Mouse (Mus musculus): ENCODE data around the gene Cpm.

Gene Cpm

DNA sequence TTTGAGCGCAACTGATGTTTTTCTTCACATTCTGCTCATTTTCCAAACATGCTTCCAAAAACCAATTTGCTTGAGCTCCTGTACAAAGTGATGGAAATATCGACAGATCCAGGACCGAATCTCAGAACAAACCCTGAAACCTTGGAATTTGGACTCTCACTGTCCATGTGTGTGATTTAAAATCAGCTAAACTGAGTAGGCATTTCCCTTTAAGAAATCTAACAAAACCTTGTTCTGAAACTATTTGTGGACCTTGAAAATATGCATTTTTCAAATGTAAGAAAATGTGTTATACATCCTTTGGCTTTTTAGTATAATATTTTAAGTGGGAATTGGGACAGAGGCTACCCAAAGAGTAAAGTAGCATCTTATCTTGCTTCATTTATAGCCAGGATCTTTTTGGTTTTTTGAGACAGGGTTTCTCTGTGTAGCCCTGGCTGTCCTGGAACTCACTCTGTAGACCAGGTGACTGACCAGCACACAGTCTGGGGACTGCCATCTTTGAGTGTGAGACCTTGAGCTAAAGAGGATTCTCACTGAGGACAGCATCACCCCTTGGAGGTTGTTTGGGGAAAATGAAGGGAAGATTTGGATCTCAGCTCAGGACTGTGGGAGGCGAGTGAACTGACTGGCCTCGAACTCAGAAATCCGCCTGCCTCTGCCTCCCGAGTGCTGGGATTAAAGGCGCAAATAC is 5.9 kb downstream of the Cpm start:
- no peak for DNase-seq (ENCODE audit: low spot score in 2 of 2)

- no peak for DNase-seq (ENCODE audit: low spot score in 2 of 2)
Observed at GRCm38 (mm10) chr10:117635823-117636589, 6.7 kb downstream of the Cpm start.

GRCm38 (mm10) chr10:117637062-117637744 is 7.9 kb downstream of the Cpm start:
- no peak for DNase-seq (ENCODE audit: low spot score in 2 of 2)

- no peak for DNase-seq (ENCODE audit: low spot score in 2 of 2)
Observed at GRCm38 (mm10) chr10:117637745-117638577, 8.7 kb downstream of the Cpm start.

DNA sequence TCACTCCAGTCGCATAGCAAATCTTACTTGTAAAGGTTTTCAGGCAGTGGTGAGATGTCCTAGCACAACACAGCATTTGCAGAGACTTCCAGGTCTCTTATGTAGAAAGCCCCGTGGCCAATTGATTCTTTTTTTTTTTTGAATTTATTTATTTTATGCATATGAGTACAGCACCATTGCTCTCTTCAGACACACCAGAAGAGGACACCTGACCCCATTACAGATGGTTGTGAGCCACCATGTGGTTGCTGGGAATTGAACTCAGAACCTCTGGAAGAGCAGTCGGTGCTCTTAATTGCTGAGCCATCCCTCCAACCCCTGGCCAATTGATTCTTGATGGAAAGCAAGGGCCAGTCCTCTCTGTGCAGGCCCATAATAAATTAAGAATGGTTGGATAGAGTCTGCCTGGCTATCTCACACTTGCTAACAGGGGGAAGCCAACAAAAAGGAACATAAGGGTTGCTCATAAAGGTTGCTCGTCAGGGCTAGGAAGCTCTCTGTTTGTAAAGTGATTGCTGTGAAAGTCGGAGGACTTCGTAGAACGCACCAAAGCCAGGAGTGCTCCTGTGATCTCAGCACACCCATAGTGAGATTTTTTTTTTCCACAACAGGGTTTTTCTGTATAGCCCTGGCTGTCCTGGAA is 9.4 kb downstream of the Cpm start:
- no peak for DNase-seq (ENCODE audit: low spot score in 2 of 2)

- no peak for DNase-seq (ENCODE audit: low spot score in 2 of 2)
Observed at GRCm38 (mm10) chr10:117639221-117639599, 9.9 kb downstream of the Cpm start.

- peak; percentile 7 to 32 for DNase-seq (ENCODE audit: low spot score in 2 of 2)
Observed at GRCm38 (mm10) chr10:117639899-117640594, 10.7 kb downstream of the Cpm start.

DNA sequence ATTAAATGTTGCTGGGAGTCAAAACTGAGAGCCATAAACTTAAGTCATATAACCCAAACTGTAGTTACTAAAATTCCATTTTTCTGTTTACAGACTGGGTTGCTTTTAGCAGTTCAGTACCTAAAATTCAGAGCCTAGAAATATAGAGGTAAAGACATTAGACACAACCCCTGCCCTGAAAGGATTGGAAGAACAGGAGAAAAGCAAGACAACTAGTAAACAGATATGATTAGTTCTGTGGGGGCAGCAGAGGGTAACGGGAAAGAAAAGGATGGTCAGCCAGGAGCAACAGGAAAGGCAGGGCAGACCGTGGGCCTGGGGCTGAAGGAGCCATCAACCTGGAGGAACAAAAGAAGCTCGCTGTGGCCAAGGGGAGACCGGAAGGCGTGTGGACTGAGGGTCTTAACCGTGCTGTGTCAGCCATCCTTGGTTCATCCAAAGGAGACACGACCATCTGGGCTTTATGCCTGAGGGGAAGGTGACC is 11.3 kb downstream of the Cpm start:
- no peak for DNase-seq (ENCODE audit: low spot score in 2 of 2)

DNA sequence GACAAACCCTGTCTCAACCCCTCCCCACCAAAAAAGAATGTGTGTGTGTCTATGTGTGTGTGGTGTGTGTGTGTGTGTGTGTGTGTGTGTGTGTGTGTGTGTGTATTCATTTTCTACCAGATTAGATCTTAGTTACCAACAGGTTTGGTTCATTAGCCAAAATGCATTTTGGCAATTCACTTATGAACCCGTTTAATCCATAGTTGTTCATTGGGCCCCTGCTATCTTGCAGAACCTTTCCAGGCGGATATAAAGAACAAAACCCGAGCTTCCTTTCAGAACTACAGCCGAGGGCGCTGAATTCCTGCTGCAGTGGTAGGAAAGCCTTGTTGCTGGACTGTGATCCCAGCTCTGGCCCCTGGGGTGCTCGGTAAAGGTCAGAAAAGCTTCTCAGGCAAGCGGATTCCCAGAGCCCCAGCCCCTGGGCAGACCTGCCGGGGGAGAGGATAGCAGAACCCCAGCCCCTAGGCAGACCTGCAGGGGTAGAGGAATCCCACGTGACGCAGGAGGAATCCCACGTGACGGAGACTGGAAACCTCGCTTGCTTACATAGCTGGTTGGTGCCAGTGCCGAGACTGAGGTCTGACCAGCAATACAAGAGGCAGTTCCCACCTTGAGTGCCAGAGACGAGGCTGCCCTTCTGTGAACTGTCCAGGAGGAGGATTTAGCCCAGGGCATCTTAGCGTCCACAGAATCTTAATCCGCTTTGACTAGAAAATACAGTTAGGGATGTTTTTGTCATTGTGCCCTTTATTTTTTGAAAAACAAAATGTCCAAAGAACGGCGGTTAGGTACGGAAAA is 12.3 kb downstream of the Cpm start:
- no peak for DNase-seq (ENCODE audit: low spot score in 2 of 2)

DNA sequence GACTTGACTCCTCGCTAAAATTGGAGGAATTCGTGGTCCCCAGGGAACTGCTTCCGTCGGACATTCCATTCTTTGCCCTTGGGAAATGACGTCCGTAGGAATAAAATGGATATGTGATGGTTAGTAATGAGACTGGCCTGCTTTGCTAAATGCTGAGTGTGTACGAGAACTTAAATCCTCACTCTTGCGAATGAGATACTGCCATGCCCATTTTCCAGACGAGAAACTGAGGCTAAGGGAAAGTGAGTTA is 12.8 kb downstream of the Cpm start:
- no peak for DNase-seq (ENCODE audit: low spot score in 2 of 2)

DNA sequence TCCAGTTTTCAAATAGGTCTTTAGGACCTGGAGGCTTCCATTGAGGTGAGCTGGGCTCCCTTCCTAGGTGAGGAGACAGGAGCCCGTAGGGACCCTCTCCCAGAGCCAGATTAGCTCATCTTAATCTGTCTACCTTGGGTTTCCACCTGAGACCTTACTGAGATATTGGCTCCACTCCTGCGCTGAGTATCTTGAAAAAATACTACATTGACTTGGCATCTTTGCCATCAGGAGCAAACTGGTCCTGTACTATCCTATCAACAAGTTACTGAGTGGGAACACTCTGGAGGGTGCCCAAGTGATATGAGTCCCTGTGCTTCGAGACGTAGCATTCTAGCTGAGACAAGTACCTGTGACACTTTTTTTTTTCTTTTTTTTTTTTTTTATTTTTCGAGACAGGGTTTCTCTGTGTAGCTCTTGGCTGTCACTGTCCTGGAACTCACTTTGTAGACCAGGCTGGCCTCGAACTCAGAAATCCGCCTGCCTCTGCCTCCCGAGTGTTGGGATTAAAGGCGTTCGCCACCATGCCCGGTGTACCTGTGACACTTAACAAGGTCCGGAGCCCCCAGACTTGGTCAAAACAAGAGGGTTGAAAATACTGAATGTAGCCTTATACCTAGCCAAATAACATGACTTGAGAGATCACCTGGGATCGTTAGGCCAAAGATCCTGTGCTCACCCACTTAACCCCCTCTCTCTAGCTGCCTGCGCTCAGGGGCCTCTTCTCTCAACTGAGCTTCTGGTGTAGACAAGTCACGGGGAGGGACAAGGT is 13.4 kb downstream of the Cpm start:
- DNase-seq (ENCODE audit: low spot score in 2 of 2): no peak

DNA sequence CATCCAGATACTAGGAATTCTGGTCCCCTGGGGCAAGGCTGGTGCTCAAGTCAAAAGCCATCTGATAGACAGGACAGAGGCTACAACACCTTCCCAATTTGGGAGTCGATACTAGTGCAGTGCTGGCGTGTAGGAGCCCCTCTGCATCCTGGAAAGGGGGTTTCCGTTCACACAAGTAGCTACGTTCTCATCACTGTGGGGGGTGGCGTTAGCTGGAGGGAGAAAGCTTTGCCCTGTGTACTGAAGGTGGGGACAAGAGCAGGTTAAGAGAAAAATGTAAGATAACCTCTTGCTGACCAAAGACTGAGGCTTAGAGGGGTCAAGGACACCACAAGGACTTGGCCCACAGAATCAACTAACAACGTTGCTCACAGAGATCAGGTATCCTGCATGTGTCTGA is 14.0 kb downstream of the Cpm start:
- no peak for DNase-seq (ENCODE audit: low spot score in 2 of 2)

- DNase-seq (ENCODE audit: low spot score in 2 of 2): no peak
Observed at GRCm38 (mm10) chr10:117643711-117644428, 14.6 kb downstream of the Cpm start.

DNA sequence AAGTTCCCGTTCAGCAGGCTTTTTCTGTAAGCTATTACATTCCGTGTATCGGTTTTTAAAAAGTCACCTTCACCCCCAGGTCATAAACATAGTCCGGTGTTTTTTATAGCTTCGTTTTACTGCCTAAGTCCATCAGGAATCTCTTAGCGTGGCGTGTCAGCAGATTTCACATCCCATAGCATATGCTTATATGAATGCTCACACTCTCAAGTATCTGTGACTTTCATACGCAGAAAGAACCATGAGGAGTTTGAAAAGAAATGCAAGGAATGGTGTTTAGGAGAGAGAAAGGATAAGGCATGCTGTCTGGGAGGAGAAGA is 15.1 kb downstream of the Cpm start:
- no peak for DNase-seq (ENCODE audit: low spot score in 2 of 2)

DNA sequence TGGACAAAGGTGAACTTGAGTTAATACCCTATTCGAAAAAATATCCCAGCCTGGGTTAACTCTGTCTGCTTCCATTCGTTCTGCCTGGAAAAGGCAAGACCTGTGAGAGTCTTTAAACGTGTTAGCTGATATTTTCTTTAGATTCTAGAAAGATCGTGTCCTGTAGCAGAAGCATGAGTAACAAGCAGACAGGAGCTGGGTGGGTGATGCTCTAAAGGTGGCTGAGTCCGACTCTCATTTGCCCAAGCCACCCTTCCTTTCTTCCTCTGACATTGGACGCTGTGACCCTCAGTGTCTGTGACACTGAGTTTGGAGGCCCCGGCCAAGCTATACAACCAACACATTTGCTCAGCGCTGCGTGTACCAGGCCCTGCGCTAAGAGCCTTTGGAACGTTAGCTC is 15.5 kb downstream of the Cpm start:
- no peak for DNase-seq (ENCODE audit: low spot score in 2 of 2)

DNA sequence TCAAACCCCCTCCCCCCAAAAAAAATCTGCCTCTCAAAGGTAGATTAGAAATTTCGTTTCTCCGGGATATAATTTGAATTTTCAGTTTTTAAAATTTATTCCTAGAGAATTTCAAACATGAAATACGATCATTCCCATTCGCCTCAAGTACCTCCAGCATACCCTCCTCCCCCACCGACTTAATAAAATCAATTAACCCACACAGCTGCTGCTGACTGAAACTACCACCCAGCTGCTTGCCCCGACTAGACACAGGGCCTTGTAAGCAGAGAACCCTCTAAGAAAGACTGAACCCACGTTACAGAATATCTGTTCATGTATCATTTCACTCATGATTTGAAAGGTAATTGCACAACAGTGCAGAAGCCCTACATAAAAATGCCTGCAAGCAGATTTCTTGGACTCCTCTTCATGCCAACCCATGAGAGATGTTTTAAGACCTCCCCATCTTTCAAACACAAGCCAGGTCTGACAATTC is 16.2 kb downstream of the Cpm start:
- DNase-seq (ENCODE audit: low spot score in 2 of 2): no peak

DNA sequence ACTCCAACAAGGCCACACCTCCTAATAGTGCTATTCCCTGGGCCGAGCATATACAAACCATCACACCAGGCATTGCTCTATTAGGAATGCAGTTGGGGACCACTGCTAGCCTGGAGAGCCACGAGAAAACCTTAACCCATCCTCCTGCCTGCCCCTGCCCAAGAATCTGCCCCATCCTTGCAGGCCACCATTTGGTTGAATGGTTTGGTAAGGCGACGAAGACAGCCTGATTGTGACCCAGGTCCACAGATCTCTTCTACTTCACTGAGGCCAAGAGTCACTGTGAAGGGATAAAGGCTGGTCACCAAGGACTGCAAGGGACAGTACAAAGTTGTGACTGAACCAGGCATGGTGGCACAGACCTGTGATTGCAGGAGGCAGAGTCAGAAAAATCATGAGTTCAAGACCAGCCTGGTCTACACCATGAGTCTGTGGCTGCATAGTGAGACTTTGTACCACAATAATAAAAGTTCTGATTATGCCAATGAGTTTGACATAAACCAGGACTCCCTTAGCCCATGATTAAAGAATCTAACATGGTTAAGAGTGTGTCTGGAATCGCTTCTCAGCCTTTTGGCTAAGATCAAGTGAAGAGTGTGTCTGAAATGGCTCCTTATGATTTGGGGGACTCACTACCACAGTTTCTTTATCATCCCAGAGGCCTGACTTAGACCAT is 17.3 kb downstream of the Cpm start:
- DNase-seq (ENCODE audit: low spot score in 2 of 2): no peak

- peak in 1 of 2 experiments; percentile 18 for DNase-seq (ENCODE audit: low spot score in 2 of 2)
Observed at GRCm38 (mm10) chr10:117647158-117647505, 17.8 kb downstream of the Cpm start.

All from natural killer cell, adult 2 months (primary cell).